Mouse (Mus musculus) mouse trophoblast stem cell (cell line): ENCODE data around the gene H2-M10.2.
"Not testable (repeated sequence)": the region's sequence is repeated elsewhere in the genome, so short reads cannot be mapped to it uniquely, and the experiment has no call there.

Source experiments
- in situ Hi-C, 2 experiments: fragments of 300-500 bp; cut with MseI, MboI; formaldehyde crosslinking; loops; 2 replicates in 1 of 2; 3 replicates in 1 of 2; pipeline ENCODE4 v1.15.1; 2025

H2-M10.2 gene

GRCm38 (mm10) chr17:36286390-36286789 is at the start of gene H2-M10.2:
Gene H2-M10.2 (minus strand): TSS chr17:36286490.
- in situ Hi-C loops: no loop called here

- in situ Hi-C loops: no loop called here
Observed at GRCm38 (mm10) chr17:36326055-36326454, 39.8 kb upstream of the H2-M10.2 start, which contains the start of gene H2-M10.1. Gene H2-M10.1 (minus strand): TSS chr17:36326155.

- in situ Hi-C loops: loop anchor here in 1 of 2 experiments (10.0 kb wide), 1 partner anchor 99 kb away; no protein-coding TSS in a partner anchor
Observed at GRCm38 (mm10) chr17:36315689-36316253, 29.5 kb upstream of the H2-M10.2 start.

GRCm38 (mm10) chr17:36315041-36315688 is 28.9 kb upstream of the H2-M10.2 start:
- in situ Hi-C loops: loop anchor here in 1 of 2 experiments (10.0 kb wide), 1 partner anchor 100 kb away; no protein-coding TSS in a partner anchor

- in situ Hi-C loops: loop anchor here in 1 of 2 experiments (10.0 kb wide), 1 partner anchor 100 kb away; no protein-coding TSS in a partner anchor
Observed at GRCm38 (mm10) chr17:36314511-36314910, 28.2 kb upstream of the H2-M10.2 start.

GRCm38 (mm10) chr17:36309293-36309692 is 23.0 kb upstream of the H2-M10.2 start:
- in situ Hi-C loops: no loop called here

- in situ Hi-C loops: not testable (repeated sequence)
Observed at GRCm38 (mm10) chr17:36308855-36309254, 22.6 kb upstream of the H2-M10.2 start.

- in situ Hi-C loops: no loop called here
Observed at GRCm38 (mm10) chr17:36281521-36282245, 4.6 kb downstream of the H2-M10.2 start.

GRCm38 (mm10) chr17:36274776-36275175 is 11.5 kb downstream of the H2-M10.2 start:
- in situ Hi-C loops: no loop called here

- in situ Hi-C loops: no loop called here
Observed at GRCm38 (mm10) chr17:36273796-36274195, 12.5 kb downstream of the H2-M10.2 start.

GRCm38 (mm10) chr17:36272643-36273366 is 13.5 kb downstream of the H2-M10.2 start:
- in situ Hi-C loops: no loop called here

- in situ Hi-C loops: no loop called here
Observed at GRCm38 (mm10) chr17:36271586-36272256, 14.6 kb downstream of the H2-M10.2 start, which contains the start of gene Trim39. Gene Trim39 (minus strand): TSS chr17:36272247.

GRCm38 (mm10) chr17:36270956-36271585 is 15.2 kb downstream of the H2-M10.2 start:
- in situ Hi-C loops: no loop called here

GRCm38 (mm10) chr17:36265834-36266233 is 20.5 kb downstream of the H2-M10.2 start:
- in situ Hi-C loops: no loop called here

GRCm38 (mm10) chr17:36264273-36264925 is 21.9 kb downstream of the H2-M10.2 start:
- in situ Hi-C loops: no loop called here

- in situ Hi-C loops: no loop called here
Observed at GRCm38 (mm10) chr17:36261511-36262166, 24.7 kb downstream of the H2-M10.2 start.

GRCm38 (mm10) chr17:36257969-36258368 is 28.3 kb downstream of the H2-M10.2 start, which contains the start of gene Rpp21:
Gene Rpp21 (minus strand): TSS chr17:36258069.
- in situ Hi-C loops: no loop called here

- in situ Hi-C loops: no loop called here
Observed at GRCm38 (mm10) chr17:36257241-36257947, 28.9 kb downstream of the H2-M10.2 start.

- in situ Hi-C loops: no loop called here
Observed at GRCm38 (mm10) chr17:36253087-36253600, 33.1 kb downstream of the H2-M10.2 start.
